Mouse (Mus musculus) ES-Bruce4 (cell line): Measurements from ENCODE around the gene Gm10031.

Source experiments
- CTCF ChIP-seq: IDR thresholded peaks from one replicate; pipeline ENCODE4 v1.8.1; 2011; ENCODE audit warnings: low read depth, low read length
- EP300 ChIP-seq: IDR thresholded peaks from 2 replicates; pipeline ENCODE4 v1.6.1; 2011; ENCODE audit warnings: low read depth, low read length; ENCODE audit not compliant: insufficient read depth
- POLR2A ChIP-seq: IDR thresholded peaks from one replicate; pipeline ENCODE4 v1.8.1; 2011; ENCODE audit warnings: low read length; ENCODE audit not compliant: insufficient read depth

- TF ChIP-seq POLR2A (no peak), CTCF (no peak), EP300 (no peak)
These were observed 9.7 kb downstream of the Gm10031 start for GRCm38 (mm10) chr1:156533483-156533882.
